Mouse (Mus musculus): ENCODE data around the gene Syt16. TPM values are rescaled to one million over a fixed set of nuclear protein-coding genes. Genes with fewer than 3 reads are reported as not detected.

Gene Syt16
- polyA plus RNA-seq, 1 experiment: not detected

GRCm38 (mm10) chr12:74216103-74216728 is 218.8 kb downstream of the Syt16 start:
- TF ChIP-seq GATA1 (IDR thresholded peaks at IDR 0.05; ENCODE audit: low read length): no peak

GRCm38 (mm10) chr12:74219909-74220308 is 222.4 kb downstream of the Syt16 start:
- TF ChIP-seq GATA1 (IDR thresholded peaks at IDR 0.05; ENCODE audit: low read length): no peak

DNA sequence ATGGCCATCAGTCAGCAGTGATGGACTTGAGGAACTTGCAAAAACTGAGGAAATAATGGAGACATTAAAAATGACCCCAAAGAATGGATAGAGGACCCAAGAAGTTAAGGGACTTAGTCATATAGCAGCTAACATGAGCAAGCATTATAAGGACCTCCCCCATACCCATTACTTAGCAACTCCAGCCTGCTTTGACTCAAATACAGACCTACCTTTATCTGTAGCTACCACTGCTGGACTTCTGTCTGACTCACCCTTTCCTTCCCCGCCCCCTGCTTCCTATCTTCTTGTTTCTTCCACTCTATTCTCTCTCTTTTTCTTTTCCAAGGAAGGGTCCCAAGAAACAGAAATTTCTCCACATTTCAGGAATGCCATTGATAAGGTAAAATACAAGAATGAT is 223.2 kb downstream of the Syt16 start:
- no peak for TF ChIP-seq GATA1 (IDR thresholded peaks at IDR 0.05; ENCODE audit: low read length)

DNA sequence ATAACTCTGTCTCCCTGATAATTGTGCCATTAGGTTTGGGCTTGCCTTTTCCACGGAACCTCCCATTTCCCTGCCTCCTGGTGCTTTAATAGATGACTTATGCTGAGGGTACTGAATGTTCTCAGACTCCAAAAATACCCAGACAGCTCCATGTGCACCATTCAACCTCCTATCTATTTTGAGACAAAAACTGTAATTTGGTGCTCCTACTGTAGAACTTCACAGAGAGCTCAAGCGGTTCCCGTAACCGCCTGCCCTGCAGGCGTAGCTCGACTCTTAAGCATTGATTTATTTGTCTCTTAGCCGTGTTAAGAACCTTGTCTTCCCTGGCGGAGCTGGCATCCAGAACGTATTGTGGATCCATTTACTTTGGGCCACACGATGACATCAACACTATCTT is 233.3 kb downstream of the Syt16 start:
- TF ChIP-seq GATA1 (IDR thresholded peaks at IDR 0.05; ENCODE audit: low read length): no peak

DNA sequence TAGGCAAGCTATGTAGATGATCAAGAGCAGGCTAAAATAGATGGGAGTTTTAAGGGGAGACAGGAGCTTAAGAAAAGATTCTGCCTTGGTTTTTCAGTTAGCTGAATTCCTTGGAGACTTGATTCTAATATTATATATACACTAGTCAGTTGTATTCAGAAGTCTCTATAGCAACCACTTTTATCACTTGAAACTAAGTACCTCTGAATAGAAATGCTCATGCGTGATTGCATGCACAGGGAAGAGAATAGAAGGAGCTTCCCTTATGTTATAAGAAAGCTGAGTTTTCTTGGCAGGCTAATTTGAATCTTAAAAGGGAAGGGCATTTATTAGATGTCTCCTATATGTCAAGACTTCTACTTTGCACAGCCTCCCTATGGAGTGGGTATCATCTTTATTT is 235.4 kb downstream of the Syt16 start:
- no peak for TF ChIP-seq GATA1 (IDR thresholded peaks at IDR 0.05; ENCODE audit: low read length)

DNA sequence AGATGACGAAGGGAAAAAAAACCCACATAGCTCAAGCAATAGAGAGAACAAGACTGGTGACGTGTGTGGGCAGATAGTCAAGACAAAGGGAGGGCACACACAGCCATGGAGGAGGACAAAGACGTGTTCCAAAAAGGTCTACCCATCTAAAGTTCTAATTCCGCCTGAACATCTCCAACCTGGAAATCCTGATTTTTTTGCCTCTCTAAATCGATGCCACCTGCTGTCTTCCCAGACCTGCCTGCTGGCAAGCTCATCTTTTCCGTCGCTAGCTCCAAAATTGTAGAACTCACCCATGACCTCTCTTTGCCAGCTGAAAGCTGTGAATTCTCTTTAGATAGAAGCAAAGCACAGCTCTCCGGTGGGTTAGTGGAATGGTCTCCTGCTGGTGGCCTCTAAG is 238.7 kb downstream of the Syt16 start:
- no peak for TF ChIP-seq GATA1 (IDR thresholded peaks at IDR 0.05; ENCODE audit: low read length)

GRCm38 (mm10) chr12:74238056-74238455 is 240.6 kb downstream of the Syt16 start:
- TF ChIP-seq GATA1 (IDR thresholded peaks at IDR 0.05; ENCODE audit: low read length): no peak

DNA sequence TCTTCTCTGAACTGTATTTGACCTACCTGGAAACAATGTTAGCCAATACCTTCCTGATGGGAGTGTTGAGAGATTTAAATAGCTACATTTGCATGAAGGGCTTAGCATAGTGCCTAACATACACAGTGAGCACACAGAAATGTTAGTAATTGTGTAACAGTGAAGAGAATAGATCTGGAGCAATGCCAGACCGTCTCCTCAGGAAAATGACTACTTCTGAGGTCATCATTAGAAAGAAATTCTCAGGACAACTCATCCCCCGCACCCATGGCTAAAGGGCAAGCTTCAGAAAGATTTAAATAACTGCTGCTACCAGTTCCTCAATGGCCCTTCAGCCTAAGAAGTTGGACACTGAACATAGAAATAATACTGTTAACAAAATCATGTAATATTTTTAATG is 241.3 kb downstream of the Syt16 start:
- TF ChIP-seq GATA1 (IDR thresholded peaks at IDR 0.05; ENCODE audit: low read length): no peak

- TF ChIP-seq GATA1 (IDR thresholded peaks at IDR 0.05; ENCODE audit: low read length): no peak
These were observed 267.4 kb downstream of the Syt16 start for GRCm38 (mm10) chr12:74264846-74265245.

- no peak for TF ChIP-seq GATA1 (IDR thresholded peaks at IDR 0.05; ENCODE audit: low read length)
These were observed 269.6 kb downstream of the Syt16 start for GRCm38 (mm10) chr12:74267049-74267448.

DNA sequence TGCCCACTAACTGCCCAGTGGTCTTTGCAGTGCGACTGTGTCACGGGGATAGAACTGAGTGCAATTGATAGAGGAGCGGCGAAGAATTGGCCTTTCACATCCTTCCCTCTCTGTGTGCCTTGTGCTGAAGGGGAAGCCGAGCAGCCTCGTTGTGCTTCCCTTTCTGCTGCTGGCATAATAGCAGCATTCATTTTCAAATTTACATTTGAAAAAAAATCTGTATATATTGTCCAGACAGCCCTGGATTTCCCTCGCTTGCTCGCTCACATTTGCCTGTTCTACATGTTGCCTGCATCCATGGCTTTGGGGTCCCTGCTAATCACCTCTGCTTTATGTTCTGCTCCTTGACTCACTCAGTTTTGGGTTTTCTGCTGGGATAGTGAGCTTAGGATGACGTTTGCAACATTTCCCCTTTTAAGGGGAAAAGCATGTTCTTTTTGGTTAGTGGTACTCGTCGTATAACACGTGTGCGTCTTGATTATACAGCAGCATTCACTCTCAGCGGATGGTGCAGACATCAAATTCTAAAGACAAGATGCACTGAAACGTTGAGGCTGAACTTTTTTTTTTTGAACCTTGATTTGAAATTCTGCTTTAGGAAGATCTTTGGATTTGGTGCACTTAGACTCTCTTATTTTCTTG is 271.3 kb downstream of the Syt16 start:
- no peak for TF ChIP-seq GATA1 (IDR thresholded peaks at IDR 0.05; ENCODE audit: low read length)

GRCm38 (mm10) chr12:74272545-74272944 is 275.1 kb downstream of the Syt16 start:
- no peak for TF ChIP-seq GATA1 (IDR thresholded peaks at IDR 0.05; ENCODE audit: low read length)

- TF ChIP-seq GATA1 (IDR thresholded peaks at IDR 0.05; ENCODE audit: low read length): no peak
These were observed 279.8 kb downstream of the Syt16 start for GRCm38 (mm10) chr12:74277265-74277664.

GRCm38 (mm10) chr12:74281403-74281802 is 283.9 kb downstream of the Syt16 start:
- TF ChIP-seq GATA1 (IDR thresholded peaks at IDR 0.05; ENCODE audit: low read length): no peak

DNA sequence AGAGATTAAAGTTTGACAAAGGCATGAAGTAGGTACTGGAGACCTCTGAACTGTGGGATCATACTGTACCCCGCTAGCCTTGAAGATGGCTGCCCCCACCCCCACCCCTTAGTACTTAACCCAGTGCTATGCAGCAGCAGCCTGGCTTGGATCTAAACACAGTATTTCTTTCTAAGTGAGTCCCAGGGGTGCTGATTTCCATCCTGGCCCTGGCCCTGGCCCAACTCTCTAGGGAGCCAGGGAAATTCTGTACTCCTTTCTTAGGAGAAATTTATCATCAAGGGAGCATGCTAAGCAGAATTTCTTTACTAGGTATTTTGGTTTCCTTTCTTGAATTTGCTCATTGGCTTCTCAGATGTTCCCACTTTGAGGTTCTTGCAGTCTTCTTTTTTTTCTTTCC is 285.4 kb downstream of the Syt16 start:
- no peak for TF ChIP-seq GATA1 (IDR thresholded peaks at IDR 0.05; ENCODE audit: low read length)

GRCm38 (mm10) chr12:74284020-74284684 is 286.7 kb downstream of the Syt16 start:
- TF ChIP-seq GATA1 (IDR thresholded peaks at IDR 0.05; ENCODE audit: low read length): no peak

DNA sequence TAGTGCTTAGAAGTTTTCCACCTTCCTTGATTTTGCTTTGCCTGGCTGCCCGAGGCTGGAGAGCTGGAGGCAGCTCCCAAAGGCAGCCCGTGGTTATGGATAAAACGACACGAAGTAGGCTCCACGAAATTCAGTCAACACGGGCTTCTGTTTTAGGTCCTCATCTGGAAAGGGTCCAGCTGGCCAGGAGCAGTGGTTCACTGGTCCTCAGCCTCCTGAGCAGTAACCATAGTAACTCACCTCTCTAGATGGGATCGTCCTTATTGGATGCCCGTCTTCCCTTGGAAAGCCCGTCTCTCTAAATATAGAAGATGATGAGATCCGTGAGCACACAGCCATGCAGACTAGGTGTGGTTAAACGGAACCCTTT is 287.2 kb downstream of the Syt16 start:
- no peak for TF ChIP-seq GATA1 (IDR thresholded peaks at IDR 0.05; ENCODE audit: low read length)
